Mouse (Mus musculus): ENCODE data around the gene Gm20662.

DNA sequence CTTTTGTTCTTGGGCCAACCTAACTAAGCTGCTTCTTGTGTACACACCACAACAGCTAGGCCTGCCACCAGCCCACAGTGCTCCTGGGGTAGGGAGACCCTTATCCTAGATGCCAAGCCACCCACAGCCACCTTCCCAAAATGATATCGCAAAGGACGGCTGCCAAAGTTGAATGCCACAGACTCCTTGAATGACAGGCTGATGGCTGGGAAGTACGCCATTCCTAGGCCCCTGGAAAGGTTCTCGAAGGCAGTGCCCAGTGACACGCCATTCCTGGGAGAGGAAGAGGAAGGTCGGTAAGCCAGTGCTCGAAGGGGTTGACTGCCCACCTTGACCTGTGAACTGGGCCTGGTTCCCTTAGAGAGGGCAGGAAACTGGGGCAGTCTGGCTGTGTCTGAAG is 73.4 kb downstream of the Gm20662 start:
- no peak for TF ChIP-seq CTCF (IDR thresholded peaks at IDR 0.05; ENCODE audit: low read depth, low read length)
- no peak for TF ChIP-seq GATA1 (IDR thresholded peaks at IDR 0.05; ENCODE audit: borderline replicate concordance, low read length)
- TF ChIP-seq TAL1 (conservative IDR thresholded peaks at IDR 0.05; ENCODE audit: low read depth, low read length), result no peak

Measured in G1E (cell line).